Mouse (Mus musculus) heart, adult 9 months (tissue): ENCODE data around the gene Slc13a3.

Source experiments
- DNase-seq, 2 experiments: peaks; one replicate each; pipeline ENCODE4 v3.0.0; 2022; ENCODE audit warnings: low spot score in 2 of 2

Slc13a3 gene

GRCm38 (mm10) chr2:165364334-165365091, 108.5 kb downstream of the Slc13a3 start:
- DNase-seq = peak in 1 of 2 experiments; percentile 6

- no peak for DNase-seq
These were observed 109.7 kb downstream of the Slc13a3 start for GRCm38 (mm10) chr2:165363282-165363681.

GRCm38 (mm10) chr2:165360861-165361260, 112.2 kb downstream of the Slc13a3 start:
- peak; percentile 12 to 47 for DNase-seq
